Mouse (Mus musculus) ES-Bruce4 (cell line): Measurements from ENCODE around the gene Pde1a. TPM values are rescaled to one million over a fixed set of nuclear protein-coding genes. Genes with fewer than 3 reads are reported as not detected.

Experiments used
- H3K27ac ChIP-seq: 2 replicates; pipeline ENCODE4 v1.5.1; 2012; ENCODE audit warnings: low read length, inconsistent platforms; ENCODE audit not compliant: insufficient read depth
- H3K27me3 ChIP-seq: 2 replicates; pipeline ENCODE4 v1.6.1; 2012; ENCODE audit warnings: mild to moderate bottlenecking, low read length, inconsistent platforms; ENCODE audit not compliant: control insufficient read depth, poor library complexity, insufficient read depth, severe bottlenecking
- H3K36me3 ChIP-seq: 2 replicates; pipeline ENCODE4 v1.6.1; 2012; ENCODE audit warnings: inconsistent platforms, mild to moderate bottlenecking, low read length, moderate library complexity; ENCODE audit not compliant: control insufficient read depth, poor library complexity, insufficient read depth, severe bottlenecking
- H3K4me1 ChIP-seq: one replicate; pipeline ENCODE4 v1.8.1; 2011; ENCODE audit warnings: low read length; ENCODE audit not compliant: control insufficient read depth, insufficient read depth
- H3K4me3 ChIP-seq: 2 replicates; pipeline ENCODE4 v1.5.1; 2011; ENCODE audit warnings: low read depth, mild to moderate bottlenecking, low read length
- H3K9ac ChIP-seq: 2 replicates; pipeline ENCODE4 v1.6.1; 2012; ENCODE audit warnings: low read depth, mild to moderate bottlenecking, inconsistent platforms; ENCODE audit not compliant: poor library complexity, severe bottlenecking
- H3K9me3 ChIP-seq: replicated peaks from 2 replicates; pipeline ENCODE4 v1.6.1; 2012; ENCODE audit warnings: mild to moderate bottlenecking, low read length, inconsistent platforms; ENCODE audit not compliant: control insufficient read depth, poor library complexity, insufficient read depth, severe bottlenecking
- CTCF ChIP-seq: IDR thresholded peaks from one replicate; pipeline ENCODE4 v1.8.1; 2011; ENCODE audit warnings: low read depth, low read length
- EP300 ChIP-seq: IDR thresholded peaks from 2 replicates; pipeline ENCODE4 v1.6.1; 2011; ENCODE audit warnings: low read depth, low read length; ENCODE audit not compliant: insufficient read depth
- POLR2A ChIP-seq: IDR thresholded peaks from one replicate; pipeline ENCODE4 v1.8.1; 2011; ENCODE audit warnings: low read length; ENCODE audit not compliant: insufficient read depth
- polyA plus RNA-seq: library from polyadenylated mRNA; stranded (reverse); fragments of >200 nt; gene quantifications from 2 replicates; pipeline ENCODE4 v1.2.4, GENCODE M21; 2011; ENCODE audit warnings: low read depth; ENCODE audit not compliant: missing spikeins, insufficient read depth, insufficient read length

Gene Pde1a
- polyA plus RNA-seq, 1 experiment, result 2.1 TPM

- no peak overlapping the region for H3K27ac ChIP-seq
- no peaks in the 10 kb centered on the region for H3K36me3 ChIP-seq
- no peaks in the 10 kb centered on the region for H3K27me3 ChIP-seq
- TF ChIP-seq CTCF (no peak), EP300 (no peak), POLR2A (no peak)
- H3K4me3 ChIP-seq, result no peak overlapping the region
- no peak overlapping the region for H3K9ac ChIP-seq
- H3K4me1 ChIP-seq, result no peaks in the 10 kb centered on the region
- H3K9me3 ChIP-seq, result no peaks in the 10 kb centered on the region
Measured at GRCm38 (mm10) chr2:80013060-80013459, 116.2 kb downstream of the Pde1a start.

DNA sequence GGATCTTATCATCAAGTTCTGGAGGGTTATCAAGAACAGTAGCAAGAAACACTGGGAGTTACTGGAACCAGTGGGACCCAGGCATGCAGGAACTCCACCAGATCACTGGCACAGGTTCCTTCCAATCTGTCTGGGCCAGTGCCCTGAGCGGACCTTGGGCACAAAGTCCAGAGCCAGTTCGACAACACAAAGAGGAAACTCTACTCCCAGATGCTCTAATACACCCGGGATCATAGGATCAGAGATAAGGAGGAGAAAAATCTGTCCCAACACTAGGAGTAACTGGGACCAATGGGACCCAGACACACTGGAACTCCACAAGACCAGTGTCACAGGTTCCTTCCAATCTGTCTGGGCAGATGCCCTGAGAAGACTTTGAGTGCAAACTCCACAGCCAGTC, 130.1 kb downstream of the Pde1a start:
- no peaks in the 10 kb centered on the region for H3K9me3 ChIP-seq
- no peak overlapping the region for H3K27ac ChIP-seq
- no peaks in the 10 kb centered on the region for H3K36me3 ChIP-seq
- no peak overlapping the region for H3K4me3 ChIP-seq
- H3K9ac ChIP-seq, result no peak overlapping the region
- TF ChIP-seq POLR2A, result no peak
- TF ChIP-seq EP300, result no peak
- TF ChIP-seq CTCF, result no peak
- no peaks in the 10 kb centered on the region for H3K4me1 ChIP-seq
- H3K27me3 ChIP-seq, result no peaks in the 10 kb centered on the region

GRCm38 (mm10) chr2:79998460-79998859, 130.8 kb downstream of the Pde1a start:
- Histone ChIP-seq H3K27ac (no peak overlapping the region), H3K4me1 (no peaks in the 10 kb centered on the region), H3K4me3 (no peak overlapping the region), H3K9me3 (no peaks in the 10 kb centered on the region), H3K9ac (no peak overlapping the region), H3K27me3 (no peaks in the 10 kb centered on the region), H3K36me3 (no peaks in the 10 kb centered on the region)
- no peak for TF ChIP-seq CTCF
- no peak for TF ChIP-seq POLR2A
- no peak for TF ChIP-seq EP300

DNA sequence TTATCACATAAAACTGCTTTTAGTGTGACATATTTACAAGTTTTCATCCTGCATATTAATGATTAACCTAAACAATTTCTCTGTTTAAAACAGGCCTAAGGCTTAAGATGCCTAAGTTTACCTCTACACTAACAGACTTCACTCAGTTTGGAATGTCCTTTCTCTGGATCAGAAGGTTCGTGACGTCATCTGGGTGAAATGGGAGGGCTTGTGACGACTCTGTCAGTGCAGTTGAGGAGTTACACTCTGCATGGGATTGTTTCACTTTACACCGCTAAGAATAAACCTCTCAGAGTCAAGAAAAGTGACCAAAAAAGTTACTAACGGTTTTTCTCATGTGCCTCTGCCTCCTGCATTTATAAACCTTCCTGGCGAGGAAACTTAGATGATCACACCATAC, 137.6 kb downstream of the Pde1a start:
- H3K9me3 ChIP-seq, result no peaks in the 10 kb centered on the region
- no peak overlapping the region for H3K27ac ChIP-seq
- TF ChIP-seq EP300, result no peak
- no peak for TF ChIP-seq POLR2A
- no peak for TF ChIP-seq CTCF
- no peaks in the 10 kb centered on the region; the same call in 1 of the 2 replicates for H3K27me3 ChIP-seq
- no peak overlapping the region for H3K9ac ChIP-seq
- no peaks in the 10 kb centered on the region for H3K36me3 ChIP-seq
- H3K4me1 ChIP-seq, result no peaks in the 10 kb centered on the region
- H3K4me3 ChIP-seq, result no peak overlapping the region

DNA sequence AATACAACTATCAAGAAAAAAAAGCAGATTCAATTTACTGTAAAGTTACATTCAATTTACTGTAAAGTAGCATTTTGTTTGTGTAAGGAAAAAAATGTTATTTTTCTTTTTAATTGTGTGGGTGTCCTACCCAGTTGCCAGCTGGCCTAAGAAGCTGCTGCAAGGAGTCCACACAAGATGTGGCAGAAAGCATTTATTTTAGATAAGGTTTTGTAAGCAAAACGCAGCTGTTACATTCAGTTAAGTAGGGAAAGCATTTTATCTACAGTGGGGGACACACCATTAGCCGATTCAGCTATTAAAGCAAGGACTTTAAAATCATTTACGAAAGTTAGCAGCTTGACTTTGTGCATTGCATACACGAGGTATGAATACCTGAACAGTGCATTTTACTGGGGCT, 145.5 kb downstream of the Pde1a start:
- TF ChIP-seq CTCF, result no peak
- TF ChIP-seq EP300, result no peak
- TF ChIP-seq POLR2A, result no peak
- H3K27me3 ChIP-seq, result no peaks in the 10 kb centered on the region
- H3K9me3 ChIP-seq, result no peaks in the 10 kb centered on the region
- H3K4me1 ChIP-seq, result no peaks in the 10 kb centered on the region
- H3K4me3 ChIP-seq, result no peak overlapping the region
- no peak overlapping the region for H3K9ac ChIP-seq
- H3K27ac ChIP-seq, result no peak overlapping the region
- no peaks in the 10 kb centered on the region for H3K36me3 ChIP-seq

DNA sequence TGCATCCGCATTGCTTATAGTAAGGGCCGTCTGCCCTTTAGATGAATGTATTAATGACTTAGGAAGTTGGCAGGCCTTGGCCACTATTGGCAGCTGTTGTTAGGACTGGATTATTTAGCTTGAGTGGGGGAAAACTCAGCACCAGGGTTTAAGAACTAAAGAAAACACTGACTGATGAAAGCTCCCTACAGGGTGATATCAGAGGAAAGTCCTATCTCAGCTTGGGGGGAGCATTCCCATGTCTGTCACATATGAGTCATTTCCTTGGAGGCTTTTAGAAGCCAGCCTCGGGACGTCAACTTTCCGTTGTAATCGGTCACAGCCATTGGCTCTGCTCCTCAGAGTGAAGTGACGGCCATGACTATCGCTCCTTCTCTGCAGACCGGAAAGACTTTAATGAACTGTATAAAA, 146.0 kb downstream of the Pde1a start:
- TF ChIP-seq CTCF (no peak), POLR2A (no peak), EP300 (no peak)
- Histone ChIP-seq H3K27ac (no peak overlapping the region), H3K4me1 (no peaks in the 10 kb centered on the region), H3K9me3 (no peaks in the 10 kb centered on the region), H3K4me3 (no peak overlapping the region), H3K36me3 (no peaks in the 10 kb centered on the region), H3K9ac (no peak overlapping the region), H3K27me3 (no peaks in the 10 kb centered on the region)
